ENCODE assay signal across 8 mouse cellular contexts in the genomic region with DNA sequence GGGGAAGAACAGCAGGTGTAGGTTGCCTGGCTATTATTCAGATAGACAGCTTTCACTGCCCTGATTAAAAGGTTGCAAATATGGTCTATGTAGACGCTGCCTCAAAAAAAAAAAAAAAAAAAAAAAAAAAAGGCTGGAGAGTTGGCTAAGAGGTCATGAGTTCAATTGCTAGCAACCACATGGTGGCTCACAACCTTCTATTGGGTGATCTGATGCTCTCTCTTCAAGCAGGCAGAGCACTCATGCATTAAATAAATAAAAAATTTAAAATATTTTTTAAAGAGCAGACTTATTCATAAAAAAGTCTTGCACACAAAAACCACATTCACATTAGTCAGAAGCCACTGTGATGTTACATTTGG. TPM values are rescaled to one million over a fixed set of nuclear protein-coding genes. Genes with fewer than 3 reads are reported as not detected.
DNase-seq lines count a peak whose midpoint lies in the region; ATAC-seq and TF ChIP-seq lines count a peak whose summit lies in the region.

No protein-coding gene starts in this region.

- H3K4me2 ChIP-seq in hindbrain, postnatal 0 days (ENCODE audit: low read depth, low read length): peak overlapping the region; percentile 78
- H3K4me2 ChIP-seq in neural tube, embryonic 12.5 days (replicated peaks): peak overlapping the region; percentile 76

- H3K4me3 ChIP-seq in layer of hippocampus, adult 2 months: peak overlapping the region; percentile 89
- peak overlapping the region; percentile 41 for H3K4me3 ChIP-seq in cortical plate, adult 2 months (ENCODE audit: insufficient read depth, low read length)
- H3K4me3 ChIP-seq in hindbrain, postnatal 0 days (ENCODE audit: low read length): peak overlapping the region; percentile 65
- H3K4me3 ChIP-seq in neural tube, embryonic 12.5 days: peak overlapping the region; percentile 73

- 0% methylated on average over 1 of the region's 1 CpGs for WGBS in hindbrain, postnatal 0 days
- WGBS in neural tube, embryonic 12.5 days: 0% methylated on average over 1 of the region's 1 CpGs

- TF ChIP-seq CTCF in layer of hippocampus, adult 2 months (conservative IDR thresholded peaks at IDR 0.05): no peak
- no peak for TF ChIP-seq CTCF in cortical plate, adult 2 months (IDR thresholded peaks at IDR 0.05; ENCODE audit: extremely low read depth, insufficient read depth, low read length)
- no peak for TF ChIP-seq CTCF in hindbrain, postnatal 0 days (IDR thresholded peaks at IDR 0.05; ENCODE audit: low read depth)

- DNase-seq in layer of hippocampus, adult 2 months (ENCODE audit: low spot score in 2 of 2): no peak
- DNase-seq in layer of hippocampus, postnatal 36 days: no peak
- DNase-seq in hindbrain, postnatal 0 days (ENCODE audit: low spot score): no peak
- DNase-seq in urinary bladder, postnatal 36 days (ENCODE audit: low spot score in 2 of 2): no peak
- no peak for DNase-seq in cerebellum, postnatal 14 days
- no peak for DNase-seq in spleen, postnatal 14 days (ENCODE audit: low spot score in 2 of 2)

- H3K36me3 ChIP-seq in hindbrain, postnatal 0 days (ENCODE audit: insufficient read depth, low read length): peaks cover 26% of the 10 kb centered on the region; the same call in 1 of the 2 replicates
- H3K36me3 ChIP-seq in neural tube, embryonic 12.5 days: peaks cover 57% of the 10 kb centered on the region

- peak overlapping the region; percentile 87 for H3K9ac ChIP-seq in hindbrain, postnatal 0 days (replicated peaks; ENCODE audit: low read length)
- H3K9ac ChIP-seq in neural tube, embryonic 12.5 days: peak overlapping the region; percentile 95

- no peak for TF ChIP-seq POLR2A in cortical plate, adult 2 months (IDR thresholded peaks at IDR 0.05; ENCODE audit: extremely low read depth, insufficient read depth, low read length)

- H3K27ac ChIP-seq in layer of hippocampus, adult 2 months: peak overlapping the region; percentile 100
- no peak overlapping the region for H3K27ac ChIP-seq in cortical plate, adult 2 months (ENCODE audit: insufficient read depth, low read length)
- H3K27ac ChIP-seq in hindbrain, postnatal 0 days: peak overlapping the region; percentile 99
- peak overlapping the region; percentile 96 for H3K27ac ChIP-seq in neural tube, embryonic 12.5 days

- H3K4me1 ChIP-seq in cortical plate, adult 2 months (ENCODE audit: control insufficient read depth, insufficient read depth, low read length): peaks cover 10% of the 10 kb centered on the region
- H3K4me1 ChIP-seq in hindbrain, postnatal 0 days (ENCODE audit: insufficient read depth, low read length): 0 out of 2 replicates have a peak, but pooled peaks cover 13% of the 10 kb centered on the region
- H3K4me1 ChIP-seq in neural tube, embryonic 12.5 days: peaks cover 29% of the 10 kb centered on the region

- no peaks in the 10 kb centered on the region for H3K27me3 ChIP-seq in hindbrain, postnatal 0 days (ENCODE audit: insufficient read depth, low read length)
- H3K27me3 ChIP-seq in neural tube, embryonic 12.5 days (replicated peaks): no peaks in the 10 kb centered on the region

- ATAC-seq in hindbrain, postnatal 0 days: no peak
- ATAC-seq in neural tube, embryonic 12.5 days (ENCODE audit: low FRiP score, low read depth): no peak

- no peaks in the 10 kb centered on the region for H3K9me3 ChIP-seq in hindbrain, postnatal 0 days (ENCODE audit: low read length)
- no peaks in the 10 kb centered on the region for H3K9me3 ChIP-seq in neural tube, embryonic 12.5 days

RNA-seq across cellular contexts. Expression of a gene that starts 1.2 kb away (rescaled TPM):
- 100 to 1,000 TPM; 147 to 149 TPM for total RNA-seq in layer of hippocampus, adult 2 months (2021)
- total RNA-seq in layer of hippocampus, postnatal 36 days (2021): 100 to 1,000 TPM; 148 to 156 TPM
- polyA plus RNA-seq in cortical plate, adult 2 months (2012; rRNA removed): 186 and 210 TPM in 2 replicates
- 48.2 and 50.4 TPM in 2 replicates for total RNA-seq in hindbrain, postnatal 0 days (2014; rRNA removed)
- 166 and 175 TPM in 2 replicates for polyA plus RNA-seq in hindbrain, postnatal 0 days (2015; fragmentation: Nextera tagmentation; extraction: Ambion mirVana)
- 304 and 314 TPM in 2 replicates for polyA plus RNA-seq in neural tube, embryonic 12.5 days (2016; fragmentation: Nextera tagmentation; extraction: Ambion mirVana)

RNA-seq across cellular contexts. Expression of a gene that starts 8.5 kb away (rescaled TPM):
- total RNA-seq in layer of hippocampus, adult 2 months (2021): 100 to 1,000 TPM; 404 to 413 TPM
- 100 to 1,000 TPM; 443 to 467 TPM for total RNA-seq in layer of hippocampus, postnatal 36 days (2021)
- 1,456 and 1,595 TPM in 2 replicates for polyA plus RNA-seq in cortical plate, adult 2 months (2012; rRNA removed)
- total RNA-seq in hindbrain, postnatal 0 days (2014; rRNA removed): 369 and 391 TPM in 2 replicates
- polyA plus RNA-seq in hindbrain, postnatal 0 days (2015; fragmentation: Nextera tagmentation; extraction: Ambion mirVana): 897 and 981 TPM in 2 replicates
- polyA plus RNA-seq in neural tube, embryonic 12.5 days (2016; fragmentation: Nextera tagmentation; extraction: Ambion mirVana): 436 and 478 TPM in 2 replicates

RNA-seq across cellular contexts. Expression of a gene that starts 10.7 kb away (rescaled TPM):
- 10 to 100 TPM; 15.5 to 17.1 TPM for total RNA-seq in layer of hippocampus, adult 2 months (2021)
- total RNA-seq in layer of hippocampus, postnatal 36 days (2021): 10 to 100 TPM; 18.2 to 18.4 TPM
- 13.8 and 14.3 TPM in 2 replicates for polyA plus RNA-seq in cortical plate, adult 2 months (2012; rRNA removed)
- total RNA-seq in hindbrain, postnatal 0 days (2014; rRNA removed): 129 and 145 TPM in 2 replicates
- polyA plus RNA-seq in hindbrain, postnatal 0 days (2015; fragmentation: Nextera tagmentation; extraction: Ambion mirVana): 11.6 and 14.2 TPM in 2 replicates
- 23.6 and 26.5 TPM in 2 replicates for polyA plus RNA-seq in neural tube, embryonic 12.5 days (2016; fragmentation: Nextera tagmentation; extraction: Ambion mirVana)

RNA-seq across cellular contexts. Expression of a gene that starts 35.3 kb away (rescaled TPM):
- total RNA-seq in layer of hippocampus, adult 2 months (2021): 10 to 100 TPM; 27.6 to 31.6 TPM
- 10 to 100 TPM; 30.5 to 30.6 TPM for total RNA-seq in layer of hippocampus, postnatal 36 days (2021)
- 25.5 and 26.0 TPM in 2 replicates for polyA plus RNA-seq in cortical plate, adult 2 months (2012; rRNA removed)
- total RNA-seq in hindbrain, postnatal 0 days (2014; rRNA removed): 132 TPM in 2 replicates
- polyA plus RNA-seq in hindbrain, postnatal 0 days (2015; fragmentation: Nextera tagmentation; extraction: Ambion mirVana): 36.2 and 36.4 TPM in 2 replicates
- polyA plus RNA-seq in neural tube, embryonic 12.5 days (2016; fragmentation: Nextera tagmentation; extraction: Ambion mirVana): 156 and 166 TPM in 2 replicates

RNA-seq across cellular contexts. Expression of a gene that starts 41.9 kb away (rescaled TPM):
- 10 to 100 TPM; 33.4 to 36.6 TPM for total RNA-seq in layer of hippocampus, adult 2 months (2021)
- total RNA-seq in layer of hippocampus, postnatal 36 days (2021): 10 to 100 TPM; 23.2 to 23.4 TPM
- 36.3 and 40.3 TPM in 2 replicates for polyA plus RNA-seq in cortical plate, adult 2 months (2012; rRNA removed)
- total RNA-seq in hindbrain, postnatal 0 days (2014; rRNA removed): 15.7 and 18.3 TPM in 2 replicates
- polyA plus RNA-seq in hindbrain, postnatal 0 days (2015; fragmentation: Nextera tagmentation; extraction: Ambion mirVana): 8.9 and 9.3 TPM in 2 replicates
- 0.29 and 0.49 TPM in 2 replicates for polyA plus RNA-seq in neural tube, embryonic 12.5 days (2016; fragmentation: Nextera tagmentation; extraction: Ambion mirVana)
